In the genomic region with DNA sequence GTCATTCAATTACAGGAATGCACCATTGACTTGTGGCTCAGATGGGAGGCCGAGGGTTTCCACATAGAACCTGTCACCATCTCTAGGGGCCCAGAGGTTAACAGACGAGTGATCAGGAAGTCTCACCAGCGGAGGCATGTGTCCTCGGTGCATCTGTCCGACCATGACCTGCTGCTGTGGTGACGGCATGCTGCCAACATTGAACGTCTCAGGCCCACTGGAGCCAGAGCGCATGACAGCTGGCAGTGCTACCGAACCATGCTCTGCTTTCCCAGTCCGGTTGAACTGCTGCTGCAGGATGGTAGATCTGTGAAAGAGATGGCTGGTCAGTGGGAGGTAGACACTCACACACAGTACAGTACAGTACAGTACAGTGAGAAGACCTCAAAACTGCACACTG, we compare ENCODE assay signal across 18 mouse cellular contexts.
DNase-seq lines count a peak whose midpoint lies in the region.
"Had no signal": no experiment of that assay in that cellular context is flagged by ENCODE, and none has a peak within 500 bp of the region (broad histone marks: within the 10 kb centered on the region; RNA-seq: fewer than 3 reads in every experiment).

No protein-coding gene starts in this region.

- peak; percentile 3 for DNase-seq in adrenal gland, adult 8-10 months
- no peak for DNase-seq in adrenal gland, adult 18-20 months (ENCODE audit: low spot score in 2 of 2)
- DNase-seq in cerebellum, postnatal 14 days, result peak; percentile 8 to 22
- no peak for DNase-seq in cerebellum, adult 9-10 months
- DNase-seq in left cerebral cortex, postnatal 4 days, result peak; percentile 67
- DNase-seq in left cerebral cortex, postnatal 14 days (ENCODE audit: low spot score in 2 of 2), result no peak
- DNase-seq: adrenal gland, postnatal 10 days; B cell, adult 2 months; cerebellum, adult 18-20 months; cerebellum, postnatal 25 days; forebrain, postnatal 0 days; gastrocnemius, adult 2 months; gastrocnemius, postnatal 36 days; heart, adult 2 months; heart, postnatal 14 days; heart, postnatal 4 days; kidney, adult 11 months; kidney, adult 8-10 months had no signal

- intact Hi-C loops in left cerebral cortex, postnatal 4 days (cut with DNase I), result no loop called here
- intact Hi-C loops in left cerebral cortex, postnatal 14 days (cut with DNase I), result no loop called here

Comparison
In these comparisons a context has a peak if more than half of its experiments do, and no peak if none do; other contexts are left out.
1. DNase-seq: peak in adrenal gland, adult 8-10 months (single experiment), cerebellum, postnatal 14 days (2 of 2) and left cerebral cortex, postnatal 4 days (single experiment); none in adrenal gland, adult 18-20 months (0 of 2), cerebellum, adult 9-10 months (single experiment) and left cerebral cortex, postnatal 14 days (0 of 2).